Mouse (Mus musculus): ENCODE data around the gene Nfya. TPM values are rescaled to one million over a fixed set of nuclear protein-coding genes. Genes with fewer than 3 reads are reported as not detected.

Nfya gene
- polyA plus RNA-seq, 1 experiment from 2014 or later, result 11.6 TPM

GRCm38 (mm10) chr17:48426991-48427750, 17.5 kb upstream of the Nfya start:
- Histone ChIP-seq H3K27ac (replicated peaks) (no peak overlapping the region), H3K4me2 (no peak overlapping the region)
- 74% methylated on average over 13 of the region's 13 CpGs for WGBS

GRCm38 (mm10) chr17:48425823-48426612, 16.3 kb upstream of the Nfya start:
- Histone ChIP-seq H3K27ac (replicated peaks) (no peak overlapping the region), H3K4me1 (replicated peaks) (peaks cover 6% of the 10 kb centered on the region), H3K4me2 (no peak overlapping the region), H3K27me3 (no peaks in the 10 kb centered on the region), H3K36me3 (no peaks in the 10 kb centered on the region), H3K9ac (no peak overlapping the region), H3K4me3 (no peak overlapping the region), H3K9me3 (no peaks in the 10 kb centered on the region)
- 52% methylated on average over 9 of the region's 9 CpGs for WGBS
- ATAC-seq (ENCODE audit: low FRiP score, low read depth), result no peak

More at GRCm38 (mm10) chr17:48426991-48427750, 17.5 kb upstream of the Nfya start:
- no peak overlapping the region for H3K9ac ChIP-seq
- ATAC-seq (ENCODE audit: low FRiP score, low read depth), result no peak
- H3K4me1 ChIP-seq (replicated peaks), result peaks cover 6% of the 10 kb centered on the region
- H3K4me3 ChIP-seq, result no peak overlapping the region
- H3K36me3 ChIP-seq, result no peaks in the 10 kb centered on the region
- H3K9me3 ChIP-seq, result no peaks in the 10 kb centered on the region
- no peaks in the 10 kb centered on the region for H3K27me3 ChIP-seq

- WGBS, result 89% methylated on average over 9 of the region's 9 CpGs
- peaks cover 6% of the 10 kb centered on the region for H3K4me1 ChIP-seq (replicated peaks)
- H3K4me2 ChIP-seq, result no peak overlapping the region
- H3K9ac ChIP-seq, result no peak overlapping the region
- H3K27ac ChIP-seq (replicated peaks), result no peak overlapping the region
- H3K4me3 ChIP-seq, result no peak overlapping the region
- no peak for ATAC-seq (ENCODE audit: low FRiP score, low read depth)
- H3K9me3 ChIP-seq, result no peaks in the 10 kb centered on the region
- no peaks in the 10 kb centered on the region for H3K36me3 ChIP-seq
- no peaks in the 10 kb centered on the region for H3K27me3 ChIP-seq
These were observed 14.5 kb upstream of the Nfya start for GRCm38 (mm10) chr17:48424237-48424636.

GRCm38 (mm10) chr17:48419571-48419970, 9.9 kb upstream of the Nfya start:
- Histone ChIP-seq H3K4me1 (replicated peaks) (no peaks in the 10 kb centered on the region), H3K36me3 (no peaks in the 10 kb centered on the region), H3K27me3 (no peaks in the 10 kb centered on the region), H3K4me2 (no peak overlapping the region), H3K9me3 (no peaks in the 10 kb centered on the region), H3K4me3 (no peak overlapping the region), H3K9ac (no peak overlapping the region), H3K27ac (replicated peaks) (no peak overlapping the region)
- 78% methylated on average over 2 of the region's 2 CpGs for WGBS
- ATAC-seq (ENCODE audit: low FRiP score, low read depth), result no peak

- H3K4me3 ChIP-seq, result no peak overlapping the region
- ATAC-seq (ENCODE audit: low FRiP score, low read depth), result no peak
- H3K27ac ChIP-seq (replicated peaks), result no peak overlapping the region
- no peaks in the 10 kb centered on the region for H3K4me1 ChIP-seq (replicated peaks)
- no peaks in the 10 kb centered on the region for H3K27me3 ChIP-seq
- no peaks in the 10 kb centered on the region for H3K9me3 ChIP-seq
- no peak overlapping the region for H3K9ac ChIP-seq
- 94% methylated on average over 1 of the region's 1 CpGs for WGBS
- no peaks in the 10 kb centered on the region for H3K36me3 ChIP-seq
- no peak overlapping the region for H3K4me2 ChIP-seq
These were observed 9.1 kb upstream of the Nfya start for GRCm38 (mm10) chr17:48418781-48419180.

- H3K9ac ChIP-seq, result no peak overlapping the region
- H3K4me3 ChIP-seq, result no peak overlapping the region
- no peaks in the 10 kb centered on the region for H3K27me3 ChIP-seq
- no peaks in the 10 kb centered on the region for H3K4me1 ChIP-seq (replicated peaks)
- no peaks in the 10 kb centered on the region for H3K9me3 ChIP-seq
- H3K4me2 ChIP-seq, result no peak overlapping the region
- 91% methylated on average over 7 of the region's 7 CpGs for WGBS
- H3K36me3 ChIP-seq, result no peaks in the 10 kb centered on the region
- H3K27ac ChIP-seq (replicated peaks), result no peak overlapping the region
- no peak for ATAC-seq (ENCODE audit: low FRiP score, low read depth)
These were observed 8.5 kb upstream of the Nfya start for GRCm38 (mm10) chr17:48418174-48418573.

- Histone ChIP-seq H3K4me3 (no peak overlapping the region), H3K9me3 (no peaks in the 10 kb centered on the region), H3K27me3 (no peaks in the 10 kb centered on the region), H3K9ac (no peak overlapping the region), H3K4me1 (replicated peaks) (no peaks in the 10 kb centered on the region), H3K36me3 (no peaks in the 10 kb centered on the region), H3K4me2 (no peak overlapping the region), H3K27ac (replicated peaks) (no peak overlapping the region)
- ATAC-seq (ENCODE audit: low FRiP score, low read depth), result no peak
- whole genome bisulfite sequencing, result 92% methylated on average over 6 of the region's 6 CpGs
These were observed 7.8 kb upstream of the Nfya start for GRCm38 (mm10) chr17:48417521-48417920.

- Histone ChIP-seq H3K27ac (replicated peaks) (0 out of 2 replicates have a peak overlapping the region, but pooled peaks have one; percentile 10), H3K4me1 (replicated peaks) (peaks cover 5% of the 10 kb centered on the region), H3K4me2 (no peak overlapping the region), H3K36me3 (no peaks in the 10 kb centered on the region), H3K9me3 (no peaks in the 10 kb centered on the region), H3K27me3 (no peaks in the 10 kb centered on the region), H3K4me3 (no peak overlapping the region), H3K9ac (no peak overlapping the region)
- 90% methylated on average over 14 of the region's 14 CpGs for WGBS
- ATAC-seq (ENCODE audit: low FRiP score, low read depth), result peak; percentile 84
These were observed 6.9 kb upstream of the Nfya start for GRCm38 (mm10) chr17:48416425-48417195.

- no peak overlapping the region for H3K27ac ChIP-seq (replicated peaks)
- 75% methylated on average over 7 of the region's 7 CpGs for WGBS
These were observed 6.3 kb upstream of the Nfya start for GRCm38 (mm10) chr17:48416011-48416410.

GRCm38 (mm10) chr17:48411241-48411640, 1.5 kb upstream of the Nfya start:
- WGBS, result 56% methylated on average over 8 of the region's 8 CpGs
- Histone ChIP-seq H3K27me3 (no peaks in the 10 kb centered on the region), H3K27ac (replicated peaks) (peak overlapping the region; percentile 93), H3K4me3 (peak overlapping the region; percentile 64), H3K9ac (peak overlapping the region; percentile 53), H3K36me3 (no peaks in the 10 kb centered on the region), H3K4me2 (peak overlapping the region; percentile 77), H3K4me1 (replicated peaks) (peaks cover 32% of the 10 kb centered on the region), H3K9me3 (no peaks in the 10 kb centered on the region)
- no peak for ATAC-seq (ENCODE audit: low FRiP score, low read depth)

More at GRCm38 (mm10) chr17:48416011-48416410, 6.3 kb upstream of the Nfya start:
- no peak overlapping the region for H3K9ac ChIP-seq
- ATAC-seq (ENCODE audit: low FRiP score, low read depth), result no peak
- no peak overlapping the region for H3K4me2 ChIP-seq
- no peak overlapping the region for H3K4me3 ChIP-seq
- no peaks in the 10 kb centered on the region for H3K36me3 ChIP-seq
- no peaks in the 10 kb centered on the region for H3K27me3 ChIP-seq
- H3K9me3 ChIP-seq, result no peaks in the 10 kb centered on the region
- peaks cover 11% of the 10 kb centered on the region for H3K4me1 ChIP-seq (replicated peaks)

GRCm38 (mm10) chr17:48410299-48410785, 636 bp upstream of the Nfya start:
- WGBS, result under 1% methylated on average over 13 of the region's 13 CpGs
- H3K27ac ChIP-seq (replicated peaks), result peak overlapping the region; percentile 93
- no peaks in the 10 kb centered on the region for H3K9me3 ChIP-seq
- peak overlapping the region; percentile 64 for H3K4me3 ChIP-seq
- H3K4me2 ChIP-seq, result peak overlapping the region; percentile 77
- peaks cover 32% of the 10 kb centered on the region for H3K4me1 ChIP-seq (replicated peaks)
- ATAC-seq (ENCODE audit: low FRiP score, low read depth), result peak; percentile 31; the same call in 1 of the 2 replicates
- no peaks in the 10 kb centered on the region for H3K27me3 ChIP-seq
- peak overlapping the region; percentile 53 for H3K9ac ChIP-seq
- H3K36me3 ChIP-seq, result no peaks in the 10 kb centered on the region

Measured in hindbrain, embryonic 15.5 days (tissue).